Mouse (Mus musculus) erythroblast, embryonic 14.5 days (primary cell): Measurements from ENCODE around the gene Neurod2.

Experiments used
- GATA1 ChIP-seq: IDR thresholded peaks from 2 replicates; pipeline ENCODE4 v1.6.1; 2012; ENCODE audit warnings: low read length, inconsistent platforms, mixed read lengths
- TAL1 ChIP-seq: IDR thresholded peaks from 3 replicates; pipeline ENCODE4 v1.6.1; 2012; ENCODE audit warnings: low read length, inconsistent platforms, mixed read lengths

GRCm38 (mm10) chr11:98333263-98333696 is 3.8 kb upstream of the Neurod2 start:
- TF ChIP-seq GATA1 (no peak), TAL1 (no peak)
